Mouse (Mus musculus): ENCODE data around the gene Frmd4b. TPM values are rescaled to one million over a fixed set of nuclear protein-coding genes. Genes with fewer than 3 reads are reported as not detected.
A peak's percentile ranks its signal among the peaks of the same experiment; 100 is the strongest.

The Frmd4b gene
- polyA plus RNA-seq, 1 experiment from 2014 or later, result 12.9 TPM

DNA sequence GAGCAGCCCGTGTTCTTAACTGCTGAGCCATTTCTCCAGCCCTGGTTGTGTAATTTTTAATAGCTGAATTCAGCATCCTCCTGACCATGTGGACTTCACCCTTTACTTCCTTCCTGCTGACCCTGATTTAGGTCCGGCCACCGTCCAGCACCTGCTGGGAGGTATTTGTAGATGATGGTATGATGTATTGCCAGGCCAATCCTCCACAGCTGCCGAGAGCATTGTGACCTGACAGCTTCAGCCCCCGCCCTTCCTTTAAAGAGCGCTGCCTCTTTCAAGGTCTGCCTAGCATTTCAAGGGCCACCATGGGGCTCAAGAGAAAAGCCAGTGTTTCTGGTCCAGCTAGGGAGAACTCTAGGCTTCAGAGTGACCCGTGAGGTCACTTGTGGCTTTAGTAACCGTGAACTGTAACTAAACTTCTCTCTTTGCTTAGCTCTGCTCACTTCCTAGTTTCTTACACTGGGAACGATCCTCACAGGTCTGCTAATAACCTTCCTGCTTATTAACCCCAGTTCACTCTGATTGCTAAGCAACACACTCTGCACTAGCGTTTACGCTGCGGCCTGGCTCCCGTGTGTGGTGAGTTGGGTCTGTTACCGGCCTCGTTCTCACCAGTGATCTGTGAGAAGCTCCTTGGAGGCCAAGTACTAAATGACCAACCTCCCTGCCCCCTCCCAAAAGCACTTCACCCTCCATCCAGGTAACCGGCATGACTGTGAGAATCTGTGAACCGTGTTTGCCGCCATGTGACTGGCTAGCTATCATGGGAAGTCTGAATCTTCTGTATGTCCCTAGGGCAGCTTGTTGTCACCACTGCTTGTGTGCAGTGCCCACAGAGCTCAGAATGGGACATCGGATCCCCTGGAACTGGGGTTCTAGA lies 138.1 kb downstream of the Frmd4b start:
- 54% methylated on average over 19 of the region's 19 CpGs for WGBS
- Histone ChIP-seq H3K27me3 (no peaks in the 10 kb centered on the region), H3K36me3 (no peaks in the 10 kb centered on the region), H3K9me3 (no peaks in the 10 kb centered on the region), H3K4me1 (replicated peaks) (peaks cover 12% of the 10 kb centered on the region; the same call in 1 of the 2 replicates), H3K4me2 (no peak overlapping the region), H3K9ac (replicated peaks) (no peak overlapping the region), H3K4me3 (replicated peaks) (no peak overlapping the region), H3K27ac (no peak overlapping the region)
- no peak for ATAC-seq (ENCODE audit: insufficient number of reproducible peaks, insufficient read depth, low FRiP score, low TSS enrichment, low read depth)

DNA sequence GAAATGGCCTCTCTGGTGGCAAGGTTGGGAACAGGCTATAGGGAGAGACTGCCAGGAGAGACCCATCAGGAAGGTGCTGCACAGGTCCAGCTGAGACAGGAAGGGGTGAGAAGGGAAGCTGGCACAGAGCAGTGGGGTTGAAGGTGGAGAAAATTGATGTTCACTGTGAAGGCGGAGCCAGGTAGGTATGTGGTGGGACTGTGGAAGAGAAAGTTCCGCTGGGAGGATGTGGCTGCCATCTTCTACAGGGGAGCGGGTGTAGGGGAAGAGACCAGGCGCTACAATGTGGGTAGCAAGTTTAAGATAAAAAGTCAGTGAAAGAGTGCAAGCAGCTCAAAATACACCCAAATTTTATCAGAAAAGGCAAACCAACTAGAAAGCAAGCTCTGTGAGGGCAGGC lies 143.7 kb downstream of the Frmd4b start:
- WGBS, result 95% methylated on average over 4 of the region's 4 CpGs
- no peak for ATAC-seq (ENCODE audit: insufficient number of reproducible peaks, insufficient read depth, low FRiP score, low TSS enrichment, low read depth)
- Histone ChIP-seq H3K36me3 (no peaks in the 10 kb centered on the region), H3K4me1 (replicated peaks) (no peaks in the 10 kb centered on the region), H3K9ac (replicated peaks) (no peak overlapping the region), H3K4me3 (replicated peaks) (no peak overlapping the region), H3K9me3 (no peaks in the 10 kb centered on the region), H3K4me2 (no peak overlapping the region), H3K27me3 (no peaks in the 10 kb centered on the region), H3K27ac (no peak overlapping the region)

DNA sequence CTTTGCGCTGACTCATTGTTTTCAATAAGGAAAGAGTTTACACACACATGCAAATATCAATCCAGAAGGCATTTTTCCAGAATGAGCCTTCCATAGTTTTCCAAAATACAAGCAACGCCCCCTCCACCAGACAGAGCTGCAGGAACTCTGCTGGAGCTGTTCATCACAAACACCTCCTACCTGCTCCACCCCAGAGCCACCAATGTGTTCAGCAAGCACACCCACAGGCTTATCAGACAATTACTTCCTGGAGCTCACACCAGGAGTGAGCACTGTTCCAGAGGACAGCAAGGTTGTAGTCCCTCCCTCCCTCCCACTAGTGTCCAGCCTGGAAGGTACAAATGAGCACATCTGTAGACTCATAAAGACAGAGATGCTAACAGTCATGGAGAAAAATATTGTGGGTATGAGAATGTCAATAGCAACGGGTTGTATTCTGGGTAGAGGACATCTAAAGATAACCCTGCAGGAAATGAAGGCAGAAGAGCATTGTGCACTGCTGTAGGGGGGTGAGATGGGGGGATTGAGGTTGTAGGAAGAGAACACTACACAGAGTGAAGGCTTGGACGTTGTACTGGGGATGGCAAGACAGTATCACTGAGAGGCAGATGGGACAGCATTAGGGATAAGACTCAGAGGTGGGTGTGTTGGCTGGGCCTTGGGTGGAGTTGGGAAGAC lies 144.3 kb downstream of the Frmd4b start:
- Histone ChIP-seq H3K36me3 (no peaks in the 10 kb centered on the region), H3K27ac (no peak overlapping the region), H3K4me2 (no peak overlapping the region), H3K9ac (replicated peaks) (no peak overlapping the region), H3K4me1 (replicated peaks) (no peaks in the 10 kb centered on the region), H3K9me3 (0 out of 2 replicates have a peak, but pooled peaks cover 3% of the 10 kb centered on the region), H3K4me3 (replicated peaks) (no peak overlapping the region), H3K27me3 (no peaks in the 10 kb centered on the region)
- WGBS, result 81% methylated on average over 4 of the region's 4 CpGs
- no peak for ATAC-seq (ENCODE audit: insufficient number of reproducible peaks, insufficient read depth, low FRiP score, low TSS enrichment, low read depth)

DNA sequence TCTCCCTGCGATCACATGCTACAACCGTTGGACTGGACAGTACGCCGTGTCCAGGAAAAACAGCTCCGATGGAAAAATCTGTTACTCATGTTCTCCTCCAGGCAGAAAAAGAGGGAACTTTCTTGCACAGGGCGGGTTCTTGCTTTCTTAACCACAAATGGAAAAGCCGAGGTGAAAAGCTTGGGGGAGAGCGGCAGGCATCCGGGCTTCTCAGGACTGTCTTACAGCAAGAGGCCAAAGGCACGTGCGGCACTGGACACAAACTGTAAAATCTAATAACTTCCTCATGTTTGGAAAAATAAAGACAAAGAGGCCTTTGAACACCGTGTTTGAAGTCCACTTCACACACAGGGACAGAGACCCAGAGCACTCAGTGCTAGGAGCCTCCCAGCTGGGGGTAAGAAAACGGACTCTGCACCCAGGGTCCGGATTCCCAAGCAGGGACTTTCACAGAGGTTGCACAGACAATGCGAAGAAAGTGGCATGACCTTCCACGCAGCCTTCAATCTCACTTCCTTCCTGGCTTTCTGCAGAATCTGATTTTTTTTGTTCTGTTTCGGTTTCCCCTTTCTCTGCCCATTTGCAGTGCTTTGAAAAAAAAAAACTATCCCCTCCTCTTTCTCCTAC lies 153.3 kb downstream of the Frmd4b start:
- H3K27ac ChIP-seq, result peak overlapping the region; percentile 66
- WGBS, result 39% methylated on average over 17 of the region's 17 CpGs

DNA sequence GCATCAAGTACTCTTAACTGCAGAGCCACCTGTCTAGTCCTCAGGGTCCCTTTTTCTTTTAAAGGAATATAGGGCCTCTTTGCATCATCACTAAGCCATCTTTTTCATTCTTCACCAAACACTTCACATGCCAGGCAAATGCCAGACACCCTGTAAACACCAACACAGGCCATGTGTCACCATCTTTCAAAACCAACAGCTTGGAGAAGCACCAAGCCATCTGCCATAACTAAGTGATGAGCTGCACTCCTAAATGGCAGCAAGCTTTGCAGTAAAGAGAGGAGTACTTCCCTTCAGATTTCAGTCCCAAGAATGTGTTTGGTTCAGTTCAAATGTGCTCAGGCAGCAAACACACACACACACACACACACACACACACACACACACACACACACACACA lies 154.9 kb downstream of the Frmd4b start:
- Histone ChIP-seq H3K27me3 (no peaks in the 10 kb centered on the region), H3K27ac (no peak overlapping the region), H3K9me3 (no peaks in the 10 kb centered on the region), H3K4me2 (no peak overlapping the region), H3K4me1 (replicated peaks) (peaks cover 23% of the 10 kb centered on the region), H3K9ac (replicated peaks) (no peak overlapping the region), H3K4me3 (replicated peaks) (no peak overlapping the region), H3K36me3 (no peaks in the 10 kb centered on the region)
- no peak for ATAC-seq (ENCODE audit: insufficient number of reproducible peaks, insufficient read depth, low FRiP score, low TSS enrichment, low read depth)

More for the DNA sequence above, 153.3 kb downstream of the Frmd4b start:
- Histone ChIP-seq H3K9ac (replicated peaks) (peak overlapping the region; percentile 34; the same call in 1 of the 2 replicates), H3K4me1 (replicated peaks) (peaks cover 11% of the 10 kb centered on the region), H3K36me3 (no peaks in the 10 kb centered on the region), H3K27me3 (no peaks in the 10 kb centered on the region), H3K4me2 (peak overlapping the region; percentile 30), H3K4me3 (replicated peaks) (no peak overlapping the region), H3K9me3 (0 out of 2 replicates have a peak, but pooled peaks cover 7% of the 10 kb centered on the region)
- ATAC-seq (ENCODE audit: insufficient number of reproducible peaks, insufficient read depth, low FRiP score, low TSS enrichment, low read depth), result no peak

DNA sequence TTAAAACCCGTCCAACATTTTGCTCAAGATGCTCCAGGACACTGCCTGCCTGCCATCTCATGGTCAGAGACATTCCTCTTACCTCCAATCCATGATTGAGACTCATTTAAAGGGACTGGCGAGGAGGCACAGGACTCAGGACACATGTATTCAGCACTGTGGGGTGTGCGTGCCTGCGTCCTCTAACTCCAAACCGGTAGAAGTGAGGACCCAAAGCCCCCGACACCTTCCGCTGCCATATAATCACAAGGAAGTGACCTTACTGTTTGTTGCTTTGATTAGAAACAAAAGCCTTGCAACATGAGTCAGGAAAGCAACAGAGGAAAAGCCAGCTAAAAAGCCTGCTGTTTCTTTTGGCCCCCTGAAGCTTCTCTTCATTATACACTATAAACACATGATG lies 158.2 kb downstream of the Frmd4b start:
- Histone ChIP-seq H3K4me1 (replicated peaks) (peaks cover 22% of the 10 kb centered on the region), H3K27ac (no peak overlapping the region), H3K4me2 (no peak overlapping the region), H3K9ac (replicated peaks) (no peak overlapping the region), H3K27me3 (no peaks in the 10 kb centered on the region), H3K4me3 (replicated peaks) (no peak overlapping the region), H3K9me3 (no peaks in the 10 kb centered on the region), H3K36me3 (no peaks in the 10 kb centered on the region)
- WGBS, result 44% methylated on average over 7 of the region's 7 CpGs
- no peak for ATAC-seq (ENCODE audit: insufficient number of reproducible peaks, insufficient read depth, low FRiP score, low TSS enrichment, low read depth)

DNA sequence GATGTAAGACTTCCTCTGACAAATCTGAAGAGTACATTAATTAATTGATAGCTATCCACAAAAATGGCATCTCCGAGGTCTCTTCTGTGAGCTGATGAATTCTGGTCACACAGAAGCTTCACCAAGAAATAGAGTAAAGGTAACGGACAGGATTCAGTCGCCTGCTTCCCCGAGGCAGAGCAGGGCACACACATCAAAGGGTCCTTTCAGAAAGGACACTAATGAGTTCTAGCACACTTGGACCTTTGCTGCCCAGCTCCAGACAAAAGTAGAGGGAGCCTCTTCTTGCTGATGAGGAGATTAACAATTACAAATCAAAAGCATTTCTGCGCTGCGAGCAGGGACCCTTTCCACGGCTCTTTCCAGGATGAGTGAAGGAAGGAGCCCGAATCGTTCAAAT lies 159.0 kb downstream of the Frmd4b start:
- H3K4me3 ChIP-seq (replicated peaks), result no peak overlapping the region
- 43% methylated on average over 9 of the region's 9 CpGs for WGBS

DNA sequence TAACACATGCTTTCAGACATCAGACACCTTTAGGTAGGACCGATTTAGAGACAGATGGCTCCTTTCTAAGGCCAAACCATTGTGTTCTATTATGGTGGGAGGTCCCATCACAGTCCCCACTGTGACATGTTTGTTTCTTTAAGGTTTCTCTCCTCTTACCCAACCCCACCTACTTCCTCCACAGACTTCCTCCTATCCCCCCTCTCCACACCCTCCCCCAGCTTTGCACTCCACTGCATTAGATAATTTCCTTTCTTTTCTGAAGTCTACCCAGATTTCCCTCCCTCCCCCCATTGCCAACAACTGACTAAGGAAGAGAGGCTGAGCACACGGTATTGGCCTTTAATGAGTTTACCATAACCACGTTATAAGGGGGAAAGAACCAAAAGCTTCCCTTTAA lies 159.4 kb downstream of the Frmd4b start:
- H3K4me3 ChIP-seq (replicated peaks), result no peak overlapping the region
- peaks cover 15% of the 10 kb centered on the region; the same call in 1 of the 2 replicates for H3K4me1 ChIP-seq (replicated peaks)
- no peak overlapping the region for H3K27ac ChIP-seq

More for the DNA sequence above, 159.0 kb downstream of the Frmd4b start:
- no peaks in the 10 kb centered on the region for H3K36me3 ChIP-seq
- peak overlapping the region; percentile 1; the same call in 1 of the 2 replicates for H3K4me2 ChIP-seq
- no peaks in the 10 kb centered on the region for H3K27me3 ChIP-seq
- no peak overlapping the region for H3K9ac ChIP-seq (replicated peaks)
- H3K9me3 ChIP-seq, result no peaks in the 10 kb centered on the region
- ATAC-seq (ENCODE audit: insufficient number of reproducible peaks, insufficient read depth, low FRiP score, low TSS enrichment, low read depth), result no peak
- H3K27ac ChIP-seq, result no peak overlapping the region
- peaks cover 15% of the 10 kb centered on the region; the same call in 1 of the 2 replicates for H3K4me1 ChIP-seq (replicated peaks)

DNA sequence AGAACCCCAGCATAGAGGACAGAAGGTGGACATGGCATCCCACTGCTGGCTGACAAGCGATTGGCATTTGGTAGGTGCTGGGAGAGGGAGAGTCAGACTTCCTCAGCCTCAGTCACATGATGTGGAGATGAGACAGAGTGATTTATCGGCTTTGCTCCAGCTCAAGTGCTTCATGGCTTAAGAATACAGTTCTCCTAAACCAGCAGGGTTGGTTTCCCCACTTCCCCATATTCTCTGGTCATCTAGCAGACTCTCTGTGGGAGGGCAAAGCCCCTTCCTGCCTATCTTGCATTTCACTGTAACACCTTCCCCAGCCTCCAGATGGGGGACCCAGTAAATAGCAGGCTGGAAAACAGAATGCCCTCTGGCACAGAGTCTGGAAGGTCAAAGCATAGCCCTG lies 160.1 kb downstream of the Frmd4b start:
- ATAC-seq (ENCODE audit: insufficient number of reproducible peaks, insufficient read depth, low FRiP score, low TSS enrichment, low read depth), result no peak
- peaks cover 15% of the 10 kb centered on the region; the same call in 1 of the 2 replicates for H3K4me1 ChIP-seq (replicated peaks)
- 40% methylated on average over 2 of the region's 2 CpGs for WGBS
- H3K4me2 ChIP-seq, result no peak overlapping the region
- H3K36me3 ChIP-seq, result no peaks in the 10 kb centered on the region
- no peak overlapping the region for H3K9ac ChIP-seq (replicated peaks)
- no peaks in the 10 kb centered on the region for H3K27me3 ChIP-seq
- H3K9me3 ChIP-seq, result no peaks in the 10 kb centered on the region
- H3K27ac ChIP-seq, result no peak overlapping the region
- H3K4me3 ChIP-seq (replicated peaks), result no peak overlapping the region

More for the DNA sequence above, 159.4 kb downstream of the Frmd4b start:
- ATAC-seq (ENCODE audit: insufficient number of reproducible peaks, insufficient read depth, low FRiP score, low TSS enrichment, low read depth), result no peak
- 19% methylated on average over 3 of the region's 3 CpGs for WGBS
- Histone ChIP-seq H3K36me3 (no peaks in the 10 kb centered on the region), H3K4me2 (peak overlapping the region; percentile 1; the same call in 1 of the 2 replicates), H3K9me3 (no peaks in the 10 kb centered on the region), H3K27me3 (no peaks in the 10 kb centered on the region), H3K9ac (replicated peaks) (no peak overlapping the region)

DNA sequence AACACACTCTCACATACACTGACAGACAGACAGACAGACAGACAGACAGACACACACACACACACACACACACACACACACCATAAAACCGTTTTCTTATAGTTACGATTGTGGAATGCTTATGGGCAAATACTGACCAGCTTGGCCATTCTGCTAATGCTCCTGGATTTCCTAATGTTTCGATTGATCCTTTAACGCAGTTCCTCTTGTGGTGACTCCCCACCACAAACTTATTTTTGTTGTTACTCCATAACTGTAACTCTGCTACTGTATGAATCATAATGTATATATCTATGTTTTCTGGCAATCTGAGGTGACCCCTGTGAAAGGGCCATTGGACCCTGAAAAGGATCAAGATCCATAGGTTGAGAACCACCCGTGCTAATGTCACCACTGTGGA lies 165.1 kb downstream of the Frmd4b start:
- Histone ChIP-seq H3K4me1 (replicated peaks) (no peaks in the 10 kb centered on the region; the same call in 1 of the 2 replicates), H3K9me3 (no peaks in the 10 kb centered on the region), H3K4me3 (replicated peaks) (no peak overlapping the region), H3K27me3 (no peaks in the 10 kb centered on the region), H3K4me2 (no peak overlapping the region), H3K36me3 (no peaks in the 10 kb centered on the region), H3K27ac (no peak overlapping the region), H3K9ac (replicated peaks) (no peak overlapping the region)
- no peak for ATAC-seq (ENCODE audit: insufficient number of reproducible peaks, insufficient read depth, low FRiP score, low TSS enrichment, low read depth)
- 89% methylated on average over 5 of the region's 5 CpGs for WGBS

DNA sequence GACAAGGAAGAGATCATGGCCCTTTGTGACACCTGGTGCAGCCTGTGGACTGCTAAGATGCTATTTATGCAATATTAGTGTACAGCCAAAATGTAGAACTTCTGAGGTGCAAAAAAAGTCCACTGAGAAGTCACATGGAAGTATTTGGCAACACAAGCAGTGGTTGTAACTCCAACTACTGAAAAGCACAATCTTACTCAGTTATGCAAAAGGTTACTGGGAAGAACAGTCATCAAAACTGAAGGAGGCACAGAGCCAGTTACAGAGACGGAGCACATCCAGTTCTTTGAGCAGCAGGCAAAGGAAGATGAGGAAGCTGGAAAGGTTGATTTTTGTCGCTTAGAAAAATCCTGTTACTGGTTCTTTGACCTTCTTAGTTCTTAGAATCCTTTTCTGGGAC lies 167.5 kb downstream of the Frmd4b start:
- no peaks in the 10 kb centered on the region for H3K9me3 ChIP-seq
- H3K27me3 ChIP-seq, result no peaks in the 10 kb centered on the region
- H3K9ac ChIP-seq (replicated peaks), result no peak overlapping the region
- H3K4me3 ChIP-seq (replicated peaks), result no peak overlapping the region
- H3K27ac ChIP-seq, result no peak overlapping the region
- H3K4me2 ChIP-seq, result no peak overlapping the region
- H3K4me1 ChIP-seq (replicated peaks), result no peaks in the 10 kb centered on the region
- no peak for ATAC-seq (ENCODE audit: insufficient number of reproducible peaks, insufficient read depth, low FRiP score, low TSS enrichment, low read depth)
- no peaks in the 10 kb centered on the region for H3K36me3 ChIP-seq
- 91% methylated on average over 2 of the region's 2 CpGs for WGBS

Measured in limb, embryonic 12.5 days (tissue).